Mouse (Mus musculus) embryonic fibroblast, embryonic 13.5 days (primary cell): ENCODE results near the gene Plod2.

Source experiments
- CTCF ChIP-seq: IDR thresholded peaks from 2 replicates; pipeline ENCODE4 v1.5.1; 2011; ENCODE audit warnings: mild to moderate bottlenecking, control low read depth, low read length, moderate library complexity, borderline replicate concordance; ENCODE audit not compliant: insufficient read depth
- POLR2A ChIP-seq: IDR thresholded peaks from 2 replicates; pipeline ENCODE4 v1.6.1; 2011; ENCODE audit warnings: low read depth, mild to moderate bottlenecking, control low read depth, low read length, moderate library complexity

DNA sequence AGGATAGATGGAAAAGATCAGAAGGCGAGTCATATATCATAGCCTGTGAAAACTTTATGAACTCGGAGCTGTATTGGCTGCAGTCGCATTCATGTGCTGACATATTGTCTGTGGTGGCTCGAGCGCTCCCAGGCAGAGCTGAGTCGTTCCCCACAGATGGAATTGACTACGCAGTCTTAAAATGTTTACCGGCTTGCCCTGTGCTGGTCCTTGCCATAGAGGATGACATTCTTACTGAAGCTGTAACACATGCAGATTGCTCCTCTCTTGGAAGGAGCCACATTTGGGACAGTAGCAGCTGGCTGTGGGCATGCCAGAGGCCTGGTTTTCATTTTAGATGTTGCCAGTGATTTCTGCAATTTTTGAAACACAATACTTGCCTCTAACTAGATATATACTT, 4.4 kb downstream of the Plod2 start:
- TF ChIP-seq POLR2A (no peak), CTCF (no peak)
